7 mouse cellular contexts compared by ENCODE assay signal in the genomic region with DNA sequence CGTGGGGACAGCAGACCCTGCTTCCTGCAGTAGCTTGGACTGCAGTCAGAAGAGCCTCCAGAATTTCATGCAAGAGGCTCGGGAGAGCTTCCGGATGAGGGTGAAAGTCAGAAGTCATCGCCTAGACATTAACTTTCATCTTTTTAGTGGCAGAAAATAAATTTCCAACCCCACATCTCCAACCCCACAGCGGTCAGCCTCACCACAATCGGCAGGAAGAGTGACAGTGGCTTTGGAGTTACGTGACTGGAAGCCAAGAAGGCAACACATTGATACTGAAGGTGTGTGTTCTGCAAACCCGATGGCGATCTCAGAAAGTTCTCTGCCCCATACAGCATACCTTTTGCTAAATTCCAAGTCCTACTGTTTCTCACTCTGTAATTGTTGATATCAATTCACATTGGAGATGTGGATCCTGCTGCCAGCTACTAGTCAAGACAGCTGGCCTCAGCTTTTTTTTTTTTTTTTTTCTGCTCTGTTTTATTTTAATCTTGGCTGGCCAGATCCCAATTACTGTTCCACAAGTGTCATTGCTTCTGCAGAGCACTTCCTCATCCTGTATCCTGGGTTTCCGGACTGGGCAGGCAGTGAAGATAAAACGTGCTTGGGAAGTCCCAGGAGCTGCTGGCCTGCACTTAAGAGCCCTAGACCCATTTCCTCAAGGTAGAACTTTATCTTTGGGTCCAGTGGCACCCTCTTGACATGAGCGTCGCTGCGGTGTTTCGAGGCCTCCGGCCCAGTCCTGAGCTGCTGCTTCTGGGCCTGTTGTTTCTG. TPM values are rescaled to one million over a fixed set of nuclear protein-coding genes. Genes with fewer than 3 reads are reported as not detected.
DNase-seq lines count a peak whose midpoint lies in the region; ATAC-seq and TF ChIP-seq lines count a peak whose summit lies in the region.

A gene (plus strand): TSS at position 556 of the 774 bp plus-strand sequence.

- ATAC-seq in forebrain, embryonic 12.5 days (ENCODE audit: low FRiP score): no peak
- ATAC-seq in hindbrain, embryonic 11.5 days (ENCODE audit: low FRiP score): no peak
- no peak for ATAC-seq in limb, embryonic 14.5 days (ENCODE audit: low FRiP score, low read depth)
- ATAC-seq in neural tube, embryonic 12.5 days (ENCODE audit: low FRiP score, low read depth): no peak

- no peak for TF ChIP-seq CTCF in bone marrow macrophage, adult 2 months (IDR thresholded peaks at IDR 0.05; ENCODE audit: low read depth, low read length)

- peak within 1 kb of the TSS; percentile 97 for H3K27ac ChIP-seq in bone marrow macrophage, adult 2 months (ENCODE audit: insufficient read depth, low read depth, low read length)
- H3K27ac ChIP-seq in forebrain, embryonic 12.5 days: no peak within 1 kb of the TSS
- H3K27ac ChIP-seq in hindbrain, embryonic 11.5 days (ENCODE audit: low read depth, low read length): no peak within 1 kb of the TSS
- no peak within 1 kb of the TSS for H3K27ac ChIP-seq in limb, embryonic 14.5 days (replicated peaks; ENCODE audit: low read depth, low read length)
- no peak within 1 kb of the TSS for H3K27ac ChIP-seq in neural tube, embryonic 12.5 days

- H3K4me2 ChIP-seq in forebrain, embryonic 12.5 days: no peak within 1 kb of the TSS
- no peak within 1 kb of the TSS for H3K4me2 ChIP-seq in hindbrain, embryonic 11.5 days (replicated peaks; ENCODE audit: low read depth, low read length)
- H3K4me2 ChIP-seq in limb, embryonic 14.5 days (replicated peaks; ENCODE audit: low read depth, low read length, severe bottlenecking): no peak within 1 kb of the TSS
- H3K4me2 ChIP-seq in neural tube, embryonic 12.5 days (replicated peaks): no peak within 1 kb of the TSS

- no peaks in the 10 kb centered on the region for H3K9me3 ChIP-seq in forebrain, embryonic 12.5 days
- no peaks in the 10 kb centered on the region for H3K9me3 ChIP-seq in hindbrain, embryonic 11.5 days (ENCODE audit: control insufficient read depth, low read length)
- H3K9me3 ChIP-seq in limb, embryonic 14.5 days (ENCODE audit: control insufficient read depth, low read length): no peaks in the 10 kb centered on the region
- H3K9me3 ChIP-seq in neural tube, embryonic 12.5 days: no peaks in the 10 kb centered on the region

- TF ChIP-seq POLR2A in bone marrow macrophage, adult 2 months (IDR thresholded peaks at IDR 0.05; ENCODE audit: borderline replicate concordance, low read depth, low read length): no peak
- TF ChIP-seq POLR2A in limb, embryonic 14.5 days (IDR thresholded peaks at IDR 0.05; ENCODE audit: borderline replicate concordance, extremely low read depth, insufficient read depth, insufficient read length): no peak

- H3K36me3 ChIP-seq in forebrain, embryonic 12.5 days (replicated peaks): no peaks in the 10 kb centered on the region
- H3K36me3 ChIP-seq in hindbrain, embryonic 11.5 days (ENCODE audit: control insufficient read depth, insufficient read depth, low read length): no peaks in the 10 kb centered on the region
- H3K36me3 ChIP-seq in limb, embryonic 14.5 days (ENCODE audit: control insufficient read depth, insufficient read depth, low read length): no peaks in the 10 kb centered on the region
- no peaks in the 10 kb centered on the region for H3K36me3 ChIP-seq in neural tube, embryonic 12.5 days

- whole genome bisulfite sequencing in forebrain, embryonic 12.5 days: 91% methylated on average over 16 of the region's 16 CpGs
- 88% methylated on average over 16 of the region's 16 CpGs for WGBS in hindbrain, embryonic 11.5 days
- 82% methylated on average over 16 of the region's 16 CpGs for WGBS in limb, embryonic 14.5 days
- 83% methylated on average over 16 of the region's 16 CpGs for WGBS in neural tube, embryonic 12.5 days

- DNase-seq in hindbrain, embryonic 11.5 days (ENCODE audit: low spot score): no peak
- no peak for DNase-seq in limb, embryonic 14.5 days (ENCODE audit: low spot score)
- DNase-seq in cerebellum, adult 11-12 months: no peak
- DNase-seq in thymus, postnatal 14 days: no peak

- no peaks in the 10 kb centered on the region for H3K27me3 ChIP-seq in forebrain, embryonic 12.5 days
- H3K27me3 ChIP-seq in hindbrain, embryonic 11.5 days (ENCODE audit: control insufficient read depth, insufficient read depth, low read length): no peaks in the 10 kb centered on the region
- H3K27me3 ChIP-seq in limb, embryonic 14.5 days (ENCODE audit: control insufficient read depth, insufficient read depth, low read length): no peaks in the 10 kb centered on the region
- H3K27me3 ChIP-seq in neural tube, embryonic 12.5 days (replicated peaks): no peaks in the 10 kb centered on the region

- H3K9ac ChIP-seq in forebrain, embryonic 12.5 days: no peak within 1 kb of the TSS
- H3K9ac ChIP-seq in hindbrain, embryonic 11.5 days (ENCODE audit: low read depth, low read length): no peak within 1 kb of the TSS
- no peak within 1 kb of the TSS for H3K9ac ChIP-seq in limb, embryonic 14.5 days (ENCODE audit: low read depth, low read length, severe bottlenecking)
- no peak within 1 kb of the TSS for H3K9ac ChIP-seq in neural tube, embryonic 12.5 days

- peak within 1 kb of the TSS; percentile 62 for H3K4me3 ChIP-seq in bone marrow macrophage, adult 2 months (ENCODE audit: insufficient read depth, low read length)
- H3K4me3 ChIP-seq in forebrain, embryonic 12.5 days (replicated peaks): no peak within 1 kb of the TSS
- no peak within 1 kb of the TSS for H3K4me3 ChIP-seq in hindbrain, embryonic 11.5 days (ENCODE audit: low read depth, low read length)
- no peak within 1 kb of the TSS for H3K4me3 ChIP-seq in limb, embryonic 14.5 days (replicated peaks; ENCODE audit: low read length)
- H3K4me3 ChIP-seq in neural tube, embryonic 12.5 days: no peak within 1 kb of the TSS

- H3K4me1 ChIP-seq in bone marrow macrophage, adult 2 months (ENCODE audit: control insufficient read depth, insufficient read depth, low read length): peaks cover 37% of the 10 kb centered on the region
- no peaks in the 10 kb centered on the region for H3K4me1 ChIP-seq in forebrain, embryonic 12.5 days
- no peaks in the 10 kb centered on the region for H3K4me1 ChIP-seq in hindbrain, embryonic 11.5 days (replicated peaks; ENCODE audit: control insufficient read depth, insufficient read depth, low read length)
- no peaks in the 10 kb centered on the region for H3K4me1 ChIP-seq in limb, embryonic 14.5 days (ENCODE audit: control insufficient read depth, insufficient read depth, low read length)
- no peaks in the 10 kb centered on the region for H3K4me1 ChIP-seq in neural tube, embryonic 12.5 days

RNA-seq across cellular contexts. Expression of the gene that starts here (rescaled TPM):
- 349 and 380 TPM in 2 replicates for polyA plus RNA-seq in bone marrow macrophage, adult 2 months (2012; ENCODE audit: insufficient read depth, insufficient read length, missing spikeins)
- 33.7 and 41.2 TPM in 2 replicates for polyA plus RNA-seq in forebrain, embryonic 12.5 days (2016; fragmentation: Nextera tagmentation; extraction: Ambion mirVana)
- polyA plus RNA-seq in hindbrain, embryonic 11.5 days (2014; fragmentation: Nextera tagmentation; extraction: Ambion mirVana): 85.5 and 91.8 TPM in 2 replicates
- polyA plus RNA-seq in limb, embryonic 14.5 days (2012; rRNA removed): 41.2 and 50.2 TPM in 2 replicates
- polyA plus RNA-seq in limb, embryonic 14.5 days (2014; fragmentation: Nextera tagmentation; extraction: Ambion mirVana): 59.7 and 77.5 TPM in 2 replicates
- 55.1 and 62.3 TPM in 2 replicates for polyA plus RNA-seq in neural tube, embryonic 12.5 days (2016; fragmentation: Nextera tagmentation; extraction: Ambion mirVana)
